Mouse (Mus musculus) megakaryocyte-erythroid progenitor cell, adult 5 weeks (primary cell): ENCODE measurements around the gene Zfyve21. TPM values are rescaled to one million over a fixed set of nuclear protein-coding genes. Genes with fewer than 3 reads are reported as not detected.

Experiments used
- polyA plus RNA-seq: library from polyadenylated mRNA; stranded (reverse); fragments of >175 nt; gene quantifications from 2 replicates; pipeline ENCODE4 v1.2.3, GENCODE M21; 2012

The Zfyve21 gene
- 4.4 and 5.0 TPM in 2 replicates for polyA plus RNA-seq

DNA sequence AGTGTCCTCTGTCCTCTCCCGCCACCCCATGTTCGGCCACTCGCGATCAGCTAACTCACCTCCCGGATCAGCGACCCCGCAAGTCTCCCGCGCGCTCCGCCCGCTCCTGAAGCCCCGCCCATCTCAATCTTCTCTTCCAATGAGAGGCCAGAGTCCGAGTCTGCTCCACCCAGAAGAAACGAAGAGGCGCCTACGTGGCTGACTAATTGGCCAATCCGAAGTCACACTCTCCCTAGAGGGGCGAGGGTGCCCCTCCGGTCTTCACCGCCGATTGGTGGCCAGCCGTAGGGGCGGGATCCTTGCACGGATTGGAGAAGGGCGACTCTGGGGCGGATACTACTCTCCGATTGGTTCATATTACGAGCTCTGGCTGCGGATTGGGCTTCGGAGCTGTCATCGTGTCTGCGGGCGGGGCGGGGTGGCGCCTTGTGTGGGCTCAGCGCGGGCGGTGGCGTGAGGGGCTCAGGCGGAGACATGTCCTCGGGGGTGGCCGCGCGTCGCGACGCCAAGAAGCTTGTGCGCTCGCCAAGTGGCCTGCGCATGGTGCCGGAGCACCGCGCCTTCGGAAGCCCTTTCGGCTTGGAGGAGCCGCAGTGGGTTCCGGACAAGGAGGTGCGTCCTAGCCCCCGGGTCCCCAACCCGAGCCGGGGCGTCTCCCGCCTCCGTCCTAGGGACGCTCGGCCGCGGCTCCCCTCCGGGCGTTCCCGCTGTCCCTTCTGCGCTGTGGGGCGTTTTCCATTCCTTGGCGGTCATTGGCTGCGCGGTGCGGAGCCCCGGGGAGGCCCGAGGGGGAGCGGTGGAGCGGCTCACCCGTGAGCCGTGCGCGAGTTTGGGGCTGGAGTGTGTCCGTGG, at the start of gene Zfyve21, which contains the start of gene Xrcc3:
Zfyve21 (plus strand) TSS at position 405 of the 852 bp plus-strand sequence.
Xrcc3 (minus strand) TSS at position 108 of the 852 bp plus-strand sequence.

Other genes with a start within 250 kb of the Zfyve21 start
- 10.0 and 11.7 TPM in 2 replicates for gene Mark3, start 239.6 kb upstream of the Zfyve21 start, polyA plus RNA-seq
- 17.5 and 20.4 TPM in 2 replicates for gene Ckb, start 141.8 kb upstream of the Zfyve21 start, polyA plus RNA-seq
- gene Trmt61a, start 136.1 kb upstream of the Zfyve21 start, polyA plus RNA-seq, result 26.9 and 31.8 TPM in 2 replicates
- gene Bag5, start 100.9 kb upstream of the Zfyve21 start, polyA plus RNA-seq, result 21.0 and 22.8 TPM in 2 replicates
- gene Apopt1, start 100.9 kb upstream of the Zfyve21 start, polyA plus RNA-seq, result 170 and 178 TPM in 2 replicates
- gene Klc1, start 55.3 kb upstream of the Zfyve21 start, polyA plus RNA-seq, result 38.0 and 46.7 TPM in 2 replicates
- gene Xrcc3, start 297 bp upstream of the Zfyve21 start, polyA plus RNA-seq, result 10.8 and 11.2 TPM in 2 replicates
- 10.6 and 15.1 TPM in 2 replicates for gene Ppp1r13b, start 93.9 kb downstream of the Zfyve21 start, polyA plus RNA-seq
- gene Atp5mpl, start 152.8 kb downstream of the Zfyve21 start, polyA plus RNA-seq, result 12.6 and 13.4 TPM in 2 replicates
- not detected in 2 replicates for gene Tdrd9, start 157.4 kb downstream of the Zfyve21 start, polyA plus RNA-seq
- gene Rd3l, start 167.1 kb downstream of the Zfyve21 start, polyA plus RNA-seq, result 0.16 TPM in 1 of 2 replicates, not detected in the other